Mouse (Mus musculus) ES-E14 (cell line): ENCODE results near the gene Stx11. TPM values are rescaled to one million over a fixed set of nuclear protein-coding genes. Genes with fewer than 3 reads are reported as not detected.

Source experiments
- DNase-seq: peaks from one replicate; pipeline ENCODE4 v3.0.0-alpha.2; 2013; ENCODE audit warnings: low read depth, low spot score
- H3K27ac ChIP-seq: 2 replicates; pipeline ENCODE4 v1.5.1; 2012; ENCODE audit warnings: low read depth, mild to moderate bottlenecking, low read length, moderate library complexity, mixed read lengths; ENCODE audit not compliant: poor library complexity, insufficient read depth, severe bottlenecking
- H3K36me3 ChIP-seq: 2 replicates; pipeline ENCODE4 v1.6.1; 2012; ENCODE audit warnings: mild to moderate bottlenecking, low read length, moderate library complexity, mixed read lengths; ENCODE audit not compliant: control insufficient read depth, poor library complexity, insufficient read depth, severe bottlenecking
- H3K4me1 ChIP-seq, 2 experiments: fragments of 150-350 bp in 1 of 2; sonication (generic) in 1 of 2; 2 replicates each; pipeline ENCODE4 v1.6.1; 2012; ENCODE audit warnings: low read length in 2 of 2, mild to moderate bottlenecking in 1 of 2, mixed read lengths in 1 of 2; ENCODE audit not compliant: control insufficient read depth in 2 of 2, insufficient read depth in 2 of 2, poor library complexity in 1 of 2
- H3K4me3 ChIP-seq, 2 experiments: fragments of 150-350 bp in 1 of 2; sonication (generic) in 1 of 2; 2 replicates each; pipeline ENCODE4 v1.5.1; 2012; ENCODE audit warnings: low read length in 2 of 2, low read depth in 1 of 2, mild to moderate bottlenecking in 1 of 2, mixed read lengths in 1 of 2; ENCODE audit not compliant: insufficient read depth in 1 of 2, poor library complexity in 1 of 2, severe bottlenecking in 1 of 2
- H3K9ac ChIP-seq: 2 replicates; pipeline ENCODE4 v1.6.1; 2012; ENCODE audit warnings: low read depth, mild to moderate bottlenecking, low read length, mixed read lengths; ENCODE audit not compliant: poor library complexity, insufficient read depth, severe bottlenecking
- H3K9me3 ChIP-seq: fragments of 150-350 bp; sonication (generic); 2 replicates; pipeline ENCODE4 v1.6.1; 2012; ENCODE audit warnings: low read depth, mild to moderate bottlenecking, low read length; ENCODE audit not compliant: control insufficient read depth, insufficient read depth
- CHD2 ChIP-seq: IDR thresholded peaks from 2 replicates; pipeline ENCODE4 v1.6.1; 2014; ENCODE audit warnings: mild to moderate bottlenecking, low read depth, low read length, inconsistent platforms
- HCFC1 ChIP-seq: IDR thresholded peaks from 2 replicates; pipeline ENCODE4 v1.6.1; 2012; ENCODE audit warnings: low read length, inconsistent platforms, borderline replicate concordance; ENCODE audit not compliant: insufficient read depth
- MAFK ChIP-seq: IDR thresholded peaks from 2 replicates; pipeline ENCODE4 v1.6.1; 2014; ENCODE audit warnings: mild to moderate bottlenecking, low read depth, low read length, inconsistent platforms; ENCODE audit not compliant: insufficient read depth
- ZC3H11A ChIP-seq: IDR thresholded peaks from 2 replicates; pipeline ENCODE4 v1.6.1; 2012; ENCODE audit warnings: low read depth, mild to moderate bottlenecking, inconsistent platforms, low read length, borderline replicate concordance
- ZNF384 ChIP-seq: IDR thresholded peaks from 2 replicates; pipeline ENCODE4 v1.6.1; 2012; ENCODE audit warnings: low read depth, low read length, inconsistent platforms
- in situ Hi-C, 2 experiments: fragments of 600-800 bp; cut with MboI; formaldehyde crosslinking; loops; one replicate each; pipeline ENCODE4 v1.15.1; 2025; ENCODE audit warnings: low sequenced_read_pairs in 2 of 2, inconsistent platforms in 1 of 2; ENCODE audit not compliant: unreplicated experiment in 2 of 2
- total RNA-seq: library from RNA; depleted of rRNA; stranded (reverse); fragments of 300-350 nt; gene quantifications from 2 replicates; pipeline ENCODE4 v1.2.3, GENCODE M21; 2012

Gene Stx11
- total RNA-seq, 1 experiment = 2.5 TPM

DNA sequence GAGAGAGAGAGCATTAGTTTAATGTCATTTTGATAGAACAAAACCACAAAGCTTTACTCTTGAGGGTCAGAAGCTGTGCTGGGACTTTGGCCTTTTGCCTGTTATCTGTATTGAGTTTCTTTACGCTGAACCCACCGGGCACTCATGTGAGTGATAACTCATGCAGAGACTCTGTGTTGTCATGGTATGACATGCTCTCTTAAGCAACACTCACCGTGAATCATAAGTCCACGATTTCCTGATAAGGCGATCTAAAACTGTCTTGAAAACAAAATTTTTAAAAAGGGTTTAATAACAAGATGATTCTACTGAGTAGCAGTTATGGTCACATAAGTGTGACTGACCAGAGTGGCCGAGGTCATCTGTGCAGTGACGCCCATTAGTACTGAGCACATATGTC lies 12.5 kb upstream of the Stx11 start:
- Histone ChIP-seq H3K4me1 (no peaks in the 10 kb centered on the region), H3K9ac (no peak overlapping the region), H3K27ac (no peak overlapping the region), H3K4me3 (no peak overlapping the region), H3K9me3 (no peaks in the 10 kb centered on the region), H3K36me3 (no peaks in the 10 kb centered on the region)
- TF ChIP-seq CHD2 = no peak
- DNase-seq = no peak
- in situ Hi-C loops = no loop called here

DNA sequence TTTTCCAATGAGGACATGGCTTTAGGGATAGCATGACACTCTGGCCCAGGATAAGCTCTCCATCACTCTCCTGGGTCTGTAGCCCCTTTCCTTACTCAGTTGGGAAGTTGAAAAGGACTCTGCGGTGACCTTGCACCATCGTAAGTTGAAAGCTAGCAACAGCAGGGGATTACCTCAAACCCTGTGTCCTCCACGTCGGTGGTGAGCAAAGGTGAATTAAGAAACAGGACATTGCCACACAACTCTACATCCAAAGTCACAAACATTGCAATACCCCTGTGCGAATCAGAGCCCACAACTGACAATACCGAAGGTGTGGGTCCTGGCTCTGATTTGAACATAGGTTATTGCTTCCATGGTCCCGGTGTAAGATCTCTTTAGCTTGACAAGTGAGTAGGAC lies 11.9 kb upstream of the Stx11 start:
- H3K9me3 ChIP-seq = no peaks in the 10 kb centered on the region
- H3K36me3 ChIP-seq = no peaks in the 10 kb centered on the region
- in situ Hi-C loops = no loop called here
- TF ChIP-seq ZC3H11A = no peak
- no peak overlapping the region for H3K4me3 ChIP-seq
- H3K4me1 ChIP-seq = no peaks in the 10 kb centered on the region
- no peak overlapping the region for H3K27ac ChIP-seq
- H3K9ac ChIP-seq = no peak overlapping the region
- DNase-seq = no peak

DNA sequence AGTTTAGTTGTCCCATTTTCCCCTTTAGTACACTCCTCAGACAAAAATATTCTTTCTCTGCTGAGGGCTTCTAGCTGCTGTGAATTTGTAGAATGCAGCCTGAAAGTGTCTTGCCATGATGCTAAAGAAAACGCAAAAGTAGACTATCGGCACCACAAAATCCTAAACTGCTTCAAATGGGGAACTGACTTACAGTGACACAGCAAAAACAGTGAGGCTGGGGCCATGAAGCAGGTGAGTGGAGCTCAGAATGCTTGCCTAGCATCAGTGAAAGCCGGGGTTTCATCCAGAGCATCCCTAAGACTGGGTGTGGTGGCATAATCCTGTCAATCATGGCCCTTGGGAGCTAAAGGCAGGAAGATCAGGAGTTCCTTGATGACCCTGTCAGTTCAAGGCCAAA lies 11.4 kb upstream of the Stx11 start:
- H3K27ac ChIP-seq = no peak overlapping the region
- in situ Hi-C loops = no loop called here
- H3K4me3 ChIP-seq = no peak overlapping the region
- no peak overlapping the region for H3K9ac ChIP-seq
- no peaks in the 10 kb centered on the region for H3K9me3 ChIP-seq
- no peak for TF ChIP-seq MAFK
- DNase-seq = no peak
- no peaks in the 10 kb centered on the region for H3K4me1 ChIP-seq
- H3K36me3 ChIP-seq = no peaks in the 10 kb centered on the region

DNA sequence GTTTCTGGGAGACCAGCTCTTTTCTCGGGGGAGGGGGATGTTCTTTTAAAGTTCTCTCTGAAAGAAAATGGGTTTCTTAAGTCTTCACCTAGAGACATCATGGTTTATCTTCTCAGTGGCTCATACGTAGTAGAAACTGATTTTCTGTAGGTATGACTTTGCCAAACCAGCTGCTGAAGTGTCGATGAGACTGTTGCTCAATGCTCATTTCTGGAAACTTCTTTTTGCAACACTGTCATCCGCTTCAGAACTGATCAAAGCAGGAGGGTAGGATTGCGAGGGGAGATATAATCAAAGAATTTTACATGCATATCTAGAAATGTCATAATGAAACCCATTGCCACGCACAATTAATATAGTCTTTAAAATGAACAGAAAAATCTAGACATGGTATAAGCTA lies 10.5 kb upstream of the Stx11 start:
- DNase-seq = no peak
- in situ Hi-C loops = no loop called here
- Histone ChIP-seq H3K36me3 (no peaks in the 10 kb centered on the region), H3K4me1 (no peaks in the 10 kb centered on the region), H3K9me3 (no peaks in the 10 kb centered on the region), H3K4me3 (no peak overlapping the region), H3K9ac (no peak overlapping the region), H3K27ac (no peak overlapping the region)
- TF ChIP-seq MAFK (no peak), ZC3H11A (no peak), ZNF384 (no peak), HCFC1 (no peak), CHD2 (no peak)

DNA sequence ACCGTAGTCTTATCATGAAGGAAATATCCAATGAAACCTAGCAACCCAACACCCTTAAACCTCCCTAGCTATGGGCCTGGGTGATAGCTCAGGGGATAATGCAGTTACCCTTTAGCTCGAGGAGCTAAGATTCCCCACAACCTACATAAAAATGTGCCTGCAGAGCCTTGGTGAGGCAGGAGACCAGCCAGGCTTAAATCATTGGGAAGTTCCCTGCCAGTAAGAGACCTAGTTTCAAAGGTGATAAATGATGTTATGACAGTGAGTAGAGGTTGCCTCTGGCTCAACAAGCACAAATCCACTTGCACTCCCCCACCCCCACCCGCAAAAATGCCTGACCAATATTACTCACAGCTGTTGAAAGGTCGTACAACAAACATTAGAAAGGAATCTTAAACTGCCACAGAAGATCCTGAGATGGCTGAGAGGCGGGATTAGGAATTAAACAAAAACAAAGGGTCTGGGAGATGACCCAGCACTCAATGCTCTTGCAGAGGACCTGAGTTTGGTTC lies 1.6 kb upstream of the Stx11 start:
- H3K9me3 ChIP-seq = no peaks in the 10 kb centered on the region
- DNase-seq = no peak
- in situ Hi-C loops = no loop called here
- peaks cover 2% of the 10 kb centered on the region in 2 experiments; a peak in 1 of 4 replicates for H3K4me1 ChIP-seq
- no peak for TF ChIP-seq ZC3H11A
- H3K27ac ChIP-seq = no peak overlapping the region
- H3K36me3 ChIP-seq = no peaks in the 10 kb centered on the region
- H3K9ac ChIP-seq = no peak overlapping the region
- H3K4me3 ChIP-seq = no peak overlapping the region
